Mouse (Mus musculus) midbrain, embryonic 14.5 days (tissue): ENCODE measurements around the gene D630039A03Rik. TPM values are rescaled to one million over a fixed set of nuclear protein-coding genes. Genes with fewer than 3 reads are reported as not detected.
A peak's percentile ranks its signal among the peaks of the same experiment; 100 is the strongest.

ENCODE experiments used
- ATAC-seq: fragments of 200-750 bp; cut with Nextera tagmentation; 2 replicates; pipeline ENCODE4 v1.8.0; 2017; ENCODE audit warnings: moderate number of reproducible peaks, moderate library complexity; ENCODE audit not compliant: low FRiP score, low TSS enrichment
- DNase-seq: peaks from one replicate; pipeline ENCODE4 v3.0.0-alpha.2; 2015
- H3K27ac ChIP-seq: fragments of 300-500 bp; sonication (generic); replicated peaks from 2 replicates; pipeline ENCODE4 v1.5.1; 2014; ENCODE audit warnings: mild to moderate bottlenecking, low read depth, low read length, moderate library complexity
- H3K27me3 ChIP-seq: fragments of 300-500 bp; sonication (generic); 2 replicates; pipeline ENCODE4 v1.6.1; 2014; ENCODE audit warnings: low read length, control low read depth, mixed read lengths; ENCODE audit not compliant: control insufficient read depth, insufficient read depth
- H3K36me3 ChIP-seq: fragments of 300-500 bp; sonication (generic); 2 replicates; pipeline ENCODE4 v1.6.1; 2014; ENCODE audit warnings: low read length, control low read depth; ENCODE audit not compliant: control insufficient read depth, insufficient read depth
- H3K4me1 ChIP-seq: fragments of 300-500 bp; sonication (generic); 2 replicates; pipeline ENCODE4 v1.6.1; 2014; ENCODE audit warnings: mild to moderate bottlenecking, antibody characterized with exemption, low read length, control low read depth; ENCODE audit not compliant: control insufficient read depth, insufficient read depth
- H3K4me2 ChIP-seq: fragments of 300-500 bp; sonication (generic); 2 replicates; pipeline ENCODE4 v1.6.1; 2014; ENCODE audit warnings: mild to moderate bottlenecking, low read length, moderate library complexity
- H3K4me3 ChIP-seq: fragments of 300-500 bp; sonication (generic); replicated peaks from 2 replicates; pipeline ENCODE4 v1.5.1; 2014; ENCODE audit warnings: low read depth, low read length
- H3K9ac ChIP-seq: fragments of 300-500 bp; sonication (generic); replicated peaks from 2 replicates; pipeline ENCODE4 v1.6.1; 2014; ENCODE audit warnings: mild to moderate bottlenecking, low read length, moderate library complexity
- H3K9me3 ChIP-seq: fragments of 300-500 bp; sonication (generic); 2 replicates; pipeline ENCODE4 v1.6.1; 2016; ENCODE audit warnings: low read length, control low read depth, mixed read lengths; ENCODE audit not compliant: control insufficient read depth
- WGBS: fragments of 180-500 bp; shearing (Covaris S2); extraction: QIAGEN DNeasy Blood & Tissue Kit; methylation state at CpG from one replicate; pipeline ENCODE4 v1.1.7; 2014; 5-methylcytosine and 5-hydroxymethylcytosine counted together
- polyA plus RNA-seq: library from polyadenylated mRNA; unstranded; fragments of >200 nt; fragmentation: Nextera tagmentation; extraction: Ambion mirVana; gene quantifications from 2 replicates; pipeline ENCODE4 v1.2.1, GENCODE M21; 2014

Gene D630039A03Rik
- polyA plus RNA-seq, 1 experiment from 2014 or later: 0.09 TPM

GRCm38 (mm10) chr4:57888246-57888645 is 27.9 kb downstream of the D630039A03Rik start:
- DNase-seq (no peak), ATAC-seq (no peak)
- no peak overlapping the region for H3K4me3 ChIP-seq
- 93% methylated on average over 2 of the region's 2 CpGs for WGBS
- no peaks in the 10 kb centered on the region for H3K27me3 ChIP-seq
- H3K9ac ChIP-seq: no peak overlapping the region
- peaks cover 17% of the 10 kb centered on the region for H3K4me1 ChIP-seq
- no peak overlapping the region for H3K27ac ChIP-seq
- no peak overlapping the region for H3K4me2 ChIP-seq
- no peaks in the 10 kb centered on the region for H3K36me3 ChIP-seq
- no peaks in the 10 kb centered on the region for H3K9me3 ChIP-seq

DNA sequence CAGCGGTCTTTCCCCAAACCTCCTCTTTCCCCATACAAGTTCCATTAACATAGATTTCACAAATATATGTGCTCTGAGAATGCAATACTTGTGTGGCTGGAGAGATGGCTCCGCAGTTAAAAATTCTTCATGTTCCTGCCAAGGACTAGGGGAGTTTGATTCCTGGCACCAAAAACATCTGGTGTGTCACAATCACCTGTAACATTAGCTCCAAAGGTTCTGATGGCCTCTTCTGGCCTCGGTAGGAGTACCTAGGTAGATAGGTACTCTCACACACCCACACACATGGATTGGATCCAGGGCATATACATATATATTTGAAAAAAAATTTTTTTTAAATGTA is 29.2 kb downstream of the D630039A03Rik start:
- Histone ChIP-seq H3K4me3 (no peak overlapping the region), H3K4me1 (peaks cover 12% of the 10 kb centered on the region; the same call in 1 of the 2 replicates), H3K27me3 (no peaks in the 10 kb centered on the region), H3K9ac (no peak overlapping the region), H3K9me3 (no peaks in the 10 kb centered on the region), H3K4me2 (no peak overlapping the region), H3K27ac (no peak overlapping the region), H3K36me3 (no peaks in the 10 kb centered on the region)
- WGBS: over 99% methylated on average over 3 of the region's 3 CpGs
- ATAC-seq (no peak), DNase-seq (no peak)

DNA sequence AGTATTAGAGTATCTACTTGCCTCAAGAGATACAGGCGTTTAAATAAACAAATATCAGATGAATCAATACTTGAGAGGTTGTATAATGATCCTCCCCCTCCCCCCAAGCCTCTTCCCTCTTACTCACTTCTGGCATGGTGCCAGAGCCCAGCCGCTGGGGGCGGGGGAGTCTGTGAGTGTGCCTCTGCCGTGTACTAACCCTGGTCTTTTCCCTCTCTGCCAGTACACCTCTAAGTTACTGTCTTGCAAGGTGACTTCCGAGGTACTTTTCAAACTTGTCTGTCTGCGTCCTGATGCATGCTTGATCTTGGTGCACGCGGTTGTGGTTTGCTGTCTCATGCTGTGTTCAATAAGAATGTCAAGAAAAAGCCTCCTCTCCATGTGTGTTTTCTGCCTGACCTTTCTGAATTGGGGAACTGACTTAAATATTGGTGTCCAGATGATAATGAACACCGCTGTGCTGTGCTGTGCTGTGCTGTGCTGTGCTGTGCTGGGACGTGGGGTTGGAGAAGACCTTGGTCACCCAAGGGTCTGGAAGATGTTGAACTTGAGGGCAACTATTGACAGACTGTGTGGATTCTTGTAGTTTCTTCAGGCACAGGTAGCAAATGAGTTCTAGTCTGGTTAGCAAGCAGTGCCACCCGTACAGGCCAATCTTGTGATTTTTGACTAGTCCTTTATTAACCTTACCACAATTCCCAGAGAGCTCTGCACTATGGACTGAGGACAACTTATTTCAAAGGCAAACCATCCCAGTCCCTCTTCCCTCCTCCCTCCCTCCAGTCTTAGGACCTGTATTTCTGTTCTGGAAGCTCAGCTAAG is 29.8 kb downstream of the D630039A03Rik start:
- no peaks in the 10 kb centered on the region for H3K36me3 ChIP-seq
- 0 out of 2 replicates have a peak, but pooled peaks cover 9% of the 10 kb centered on the region for H3K4me1 ChIP-seq
- H3K27me3 ChIP-seq: no peaks in the 10 kb centered on the region
- ATAC-seq (peak; percentile 66; the same call in 1 of the 2 replicates), DNase-seq (peak; percentile 78)
- no peak overlapping the region for H3K9ac ChIP-seq
- no peak overlapping the region for H3K27ac ChIP-seq
- H3K4me2 ChIP-seq: no peak overlapping the region
- H3K4me3 ChIP-seq: no peak overlapping the region
- WGBS: 64% methylated on average over 11 of the region's 11 CpGs
- H3K9me3 ChIP-seq: no peaks in the 10 kb centered on the region

GRCm38 (mm10) chr4:57885186-57885585 is 30.9 kb downstream of the D630039A03Rik start:
- Histone ChIP-seq H3K4me1 (0 out of 2 replicates have a peak, but pooled peaks cover 9% of the 10 kb centered on the region), H3K9me3 (no peaks in the 10 kb centered on the region), H3K36me3 (no peaks in the 10 kb centered on the region), H3K27ac (no peak overlapping the region), H3K4me2 (no peak overlapping the region), H3K27me3 (no peaks in the 10 kb centered on the region), H3K4me3 (no peak overlapping the region), H3K9ac (no peak overlapping the region)
- no peak for ATAC-seq
- WGBS: 62% methylated on average over 2 of the region's 2 CpGs
- DNase-seq: no peak

DNA sequence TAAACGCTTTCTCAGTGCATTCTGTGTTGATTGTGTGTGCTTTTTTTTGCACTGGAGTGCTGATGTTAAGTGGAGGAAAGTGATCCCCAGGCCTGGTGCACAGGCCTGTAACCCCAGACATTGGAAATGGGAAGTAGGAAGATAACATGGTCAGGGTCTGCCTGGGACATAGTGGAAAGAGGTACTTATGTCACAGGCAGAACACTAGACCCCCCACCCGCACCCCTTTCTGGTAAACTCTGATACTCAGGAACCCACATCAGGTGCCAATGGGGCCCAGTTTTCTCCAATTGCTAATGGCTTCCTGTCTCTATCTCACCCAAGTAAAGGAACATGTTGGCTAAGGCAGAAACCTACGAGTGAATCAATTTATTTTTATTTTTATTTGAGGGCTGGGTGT is 31.6 kb downstream of the D630039A03Rik start:
- Histone ChIP-seq H3K27me3 (no peaks in the 10 kb centered on the region), H3K4me1 (0 out of 2 replicates have a peak, but pooled peaks cover 9% of the 10 kb centered on the region), H3K27ac (no peak overlapping the region), H3K4me3 (no peak overlapping the region), H3K9ac (no peak overlapping the region), H3K36me3 (no peaks in the 10 kb centered on the region), H3K4me2 (no peak overlapping the region), H3K9me3 (no peaks in the 10 kb centered on the region)
- no peak for DNase-seq
- 95% methylated on average over 3 of the region's 3 CpGs for WGBS
- ATAC-seq: no peak

DNA sequence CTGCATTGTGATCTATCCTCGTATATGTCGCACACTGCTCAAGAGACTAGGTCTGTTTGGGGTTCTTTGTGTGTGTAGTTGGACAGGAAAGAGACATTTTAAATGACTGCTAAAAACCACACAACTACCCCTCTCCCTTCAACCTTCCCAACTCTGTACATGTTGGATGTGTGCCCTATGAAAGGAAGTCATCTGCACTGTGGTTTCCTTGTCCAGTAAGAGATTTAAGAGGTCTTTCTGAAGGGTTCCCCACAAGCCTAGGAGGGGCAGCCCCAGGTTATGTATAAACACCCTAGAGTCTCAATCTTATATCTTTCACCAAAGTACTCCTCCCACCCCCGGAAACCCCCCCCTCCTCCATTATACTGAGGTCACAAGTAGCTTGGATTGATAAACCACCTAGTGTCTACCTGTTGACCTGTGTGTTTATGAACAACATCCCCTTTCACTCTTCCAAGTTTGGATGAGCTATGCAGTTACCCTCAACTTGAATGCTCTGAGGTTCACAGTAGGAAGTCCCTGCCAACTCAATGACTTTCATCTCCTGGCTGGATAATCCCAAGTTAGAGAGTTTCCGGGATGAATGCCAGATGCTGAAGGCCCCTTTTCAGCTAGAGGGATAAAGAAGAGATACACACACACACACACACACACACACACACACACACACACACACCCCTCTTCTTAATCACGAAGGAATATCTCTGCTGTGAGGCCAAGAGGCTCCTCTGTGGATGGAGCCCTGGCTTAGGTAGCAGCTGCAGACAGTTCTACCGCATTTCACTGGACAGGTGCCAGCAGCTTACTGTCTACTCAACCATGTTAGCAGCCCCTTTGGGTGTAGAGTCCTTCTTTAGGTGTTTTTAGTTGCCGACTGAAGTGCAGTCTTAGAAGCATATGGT is 32.3 kb downstream of the D630039A03Rik start:
- no peak overlapping the region for H3K4me2 ChIP-seq
- ATAC-seq: no peak
- 0 out of 2 replicates have a peak, but pooled peaks cover 9% of the 10 kb centered on the region for H3K4me1 ChIP-seq
- no peaks in the 10 kb centered on the region for H3K36me3 ChIP-seq
- peak; percentile 51 for DNase-seq
- H3K9ac ChIP-seq: no peak overlapping the region
- H3K9me3 ChIP-seq: no peaks in the 10 kb centered on the region
- no peak overlapping the region for H3K4me3 ChIP-seq
- WGBS: 69% methylated on average over 7 of the region's 7 CpGs
- H3K27ac ChIP-seq: no peak overlapping the region
- H3K27me3 ChIP-seq: no peaks in the 10 kb centered on the region

DNA sequence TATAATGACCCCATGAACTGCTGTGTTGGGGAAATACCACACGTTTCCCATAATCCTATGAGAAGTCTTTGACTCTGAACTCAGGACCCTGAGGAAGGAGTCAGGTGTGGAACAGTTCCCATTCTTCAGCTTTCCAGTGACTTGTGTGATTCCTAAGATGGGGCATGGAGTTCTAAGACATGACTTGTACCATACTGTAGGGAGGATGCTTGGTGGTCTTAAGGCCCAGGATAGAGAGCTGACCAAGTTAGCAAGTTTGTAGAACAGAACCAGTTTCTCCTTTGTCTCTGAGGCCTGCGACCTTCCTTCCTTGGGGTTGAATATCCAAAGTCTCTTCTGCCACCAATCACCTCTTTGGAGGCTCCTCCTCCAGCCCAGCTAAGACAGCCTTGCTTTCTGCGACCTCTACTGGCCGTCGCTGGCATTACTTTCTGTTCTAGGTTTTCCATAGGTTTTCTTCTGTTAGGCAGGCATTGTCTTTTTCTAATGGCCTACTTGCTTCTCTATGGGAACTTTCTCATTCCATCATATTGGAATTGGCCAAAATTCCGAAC is 36.2 kb downstream of the D630039A03Rik start:
- Histone ChIP-seq H3K4me2 (no peak overlapping the region), H3K27me3 (no peaks in the 10 kb centered on the region), H3K9ac (no peak overlapping the region), H3K4me3 (no peak overlapping the region), H3K27ac (no peak overlapping the region), H3K9me3 (no peaks in the 10 kb centered on the region), H3K4me1 (no peaks in the 10 kb centered on the region), H3K36me3 (no peaks in the 10 kb centered on the region)
- WGBS: 14% methylated on average over 6 of the region's 6 CpGs
- DNase-seq: peak; percentile 87
- ATAC-seq: no peak; the same call in 1 of the 2 replicates

DNA sequence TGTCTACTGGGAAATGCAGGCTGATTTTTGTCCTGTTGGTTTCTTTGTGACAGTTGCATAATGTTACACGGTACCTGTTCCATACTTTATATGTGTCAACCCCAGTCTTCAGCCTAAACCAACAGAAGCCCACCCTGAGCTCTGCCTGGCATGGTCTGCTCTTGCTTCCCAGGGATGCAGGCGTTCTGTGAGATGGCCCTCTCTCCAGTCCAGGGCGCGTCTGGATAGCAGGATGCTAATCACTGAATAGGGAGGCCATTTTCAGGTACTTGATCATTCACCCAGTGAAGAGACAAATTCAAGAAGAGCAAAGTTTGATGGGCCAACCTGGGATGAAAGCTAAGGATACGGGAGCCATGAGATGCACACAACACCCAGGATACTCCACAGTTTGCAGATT is 37.0 kb downstream of the D630039A03Rik start:
- DNase-seq: no peak
- Histone ChIP-seq H3K27me3 (no peaks in the 10 kb centered on the region), H3K9me3 (no peaks in the 10 kb centered on the region), H3K4me2 (no peak overlapping the region), H3K4me3 (no peak overlapping the region), H3K36me3 (no peaks in the 10 kb centered on the region), H3K9ac (no peak overlapping the region), H3K4me1 (no peaks in the 10 kb centered on the region), H3K27ac (no peak overlapping the region)
- no peak for ATAC-seq
- 90% methylated on average over 5 of the region's 5 CpGs for WGBS
